Mouse (Mus musculus): ENCODE measurements around the gene Sorcs2.

DNA sequence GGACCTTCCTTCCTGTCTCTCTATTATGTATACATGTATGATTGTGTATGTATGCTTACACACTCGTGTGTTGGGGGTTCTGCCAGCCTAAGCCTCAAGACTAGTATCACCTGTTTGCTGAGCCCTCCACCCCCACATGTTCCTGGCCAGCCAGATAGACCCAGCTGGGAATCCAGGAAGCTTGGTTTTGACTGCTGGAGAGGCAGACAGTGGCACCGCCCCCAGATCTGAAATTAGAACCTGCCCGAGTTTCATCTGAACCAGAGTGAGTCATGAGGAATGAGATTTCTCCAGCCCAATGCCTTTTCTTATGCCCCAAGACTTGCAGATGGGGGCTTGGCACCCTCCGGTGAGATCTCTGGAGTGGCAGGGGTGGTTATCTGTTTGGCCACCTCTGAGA, 312.3 kb downstream of the Sorcs2 start:
- TF ChIP-seq CTCF (conservative IDR thresholded peaks at IDR 0.05; ENCODE audit: low read length) (no peak), POU5F1 (IDR thresholded peaks at IDR 0.05; ENCODE audit: borderline replicate concordance, low read length) (no peak)
